Mouse (Mus musculus) gastrocnemius, adult 2 months (tissue): ENCODE results near the gene Piwil4. TPM values are rescaled to one million over a fixed set of nuclear protein-coding genes. Genes with fewer than 3 reads are reported as not detected.

Experiments
- DNase-seq: peaks from one replicate; pipeline ENCODE4 v3.0.0; 2022
- H3K27ac ChIP-seq: fragments of 200-600 bp; 2 replicates; pipeline ENCODE4 v1.8.1; 2022; ENCODE audit warnings: mild to moderate bottlenecking
- H3K4me3 ChIP-seq: fragments of 200-600 bp; 2 replicates; pipeline ENCODE4 v1.8.1; 2022; ENCODE audit warnings: mild to moderate bottlenecking, moderate library complexity
- CTCF ChIP-seq: fragments of 200-600 bp; IDR thresholded peaks from 2 replicates; pipeline ENCODE4 v1.8.1; 2022; ENCODE audit warnings: antibody characterized with exemption, mild to moderate bottlenecking, moderate library complexity
- intact Hi-C: fragments of 180-260 bp; cut with DNase I; formaldehyde crosslinking; loops from one replicate; pipeline ENCODE4 v1.15.1; 2025
- total RNA-seq, 2 experiments: library from RNA; stranded (reverse); gene quantifications; 2 replicates each; pipeline ENCODE4 v1.2.3; 2021

Piwil4 gene
- total RNA-seq, 2 experiments from 2014 or later: 0.11 TPM; not detected in 1

- no peak overlapping the region for H3K4me3 ChIP-seq
- TF ChIP-seq CTCF: no peak
- intact Hi-C loops: no loop called here
- DNase-seq: no peak
- no peak overlapping the region for H3K27ac ChIP-seq
These were observed 13.9 kb upstream of the Piwil4 start for GRCm38 (mm10) chr9:14754469-14754868.

GRCm38 (mm10) chr9:14753947-14754346 is 13.4 kb upstream of the Piwil4 start:
- no peak overlapping the region for H3K27ac ChIP-seq
- no peak for TF ChIP-seq CTCF
- no peak for DNase-seq
- no peak overlapping the region for H3K4me3 ChIP-seq
- intact Hi-C loops: no loop called here

- intact Hi-C loops: no loop called here
- Histone ChIP-seq H3K4me3 (peak within 1 kb of the TSS; percentile 76), H3K27ac (peak within 1 kb of the TSS; percentile 66)
- DNase-seq: peak; percentile 70
- TF ChIP-seq CTCF: no peak
These were observed 11.5 kb upstream of the Piwil4 start, which contains the start of gene Fut4 for GRCm38 (mm10) chr9:14752001-14752522. Gene Fut4, minus strand, starts transcription at chr9:14752393.

- no peak for DNase-seq
- Histone ChIP-seq H3K27ac (peak overlapping the region; percentile 66), H3K4me3 (peak overlapping the region; percentile 76)
- TF ChIP-seq CTCF: no peak
- intact Hi-C loops: no loop called here
These were observed 11.0 kb upstream of the Piwil4 start for GRCm38 (mm10) chr9:14751503-14752000.

GRCm38 (mm10) chr9:14750901-14751502 is 10.5 kb upstream of the Piwil4 start:
- no peak for DNase-seq
- Histone ChIP-seq H3K27ac (no peak overlapping the region), H3K4me3 (peak overlapping the region; percentile 76)
- TF ChIP-seq CTCF: no peak
- intact Hi-C loops: no loop called here

GRCm38 (mm10) chr9:14739498-14740150 is 909 bp downstream of the Piwil4 start:
- TF ChIP-seq CTCF: no peak
- Histone ChIP-seq H3K4me3 (no peak overlapping the region), H3K27ac (no peak overlapping the region)
- intact Hi-C loops: no loop called here
- DNase-seq: no peak

GRCm38 (mm10) chr9:14730941-14731541 is 9.5 kb downstream of the Piwil4 start:
- DNase-seq: no peak
- Histone ChIP-seq H3K4me3 (no peak overlapping the region), H3K27ac (no peak overlapping the region)
- no peak for TF ChIP-seq CTCF
- intact Hi-C loops: no loop called here

- TF ChIP-seq CTCF: no peak
These were observed 12.2 kb downstream of the Piwil4 start for GRCm38 (mm10) chr9:14728365-14728764.

GRCm38 (mm10) chr9:14726629-14727028 is 13.9 kb downstream of the Piwil4 start:
- Histone ChIP-seq H3K4me3 (no peak overlapping the region), H3K27ac (no peak overlapping the region)
- DNase-seq: no peak
- no peak for TF ChIP-seq CTCF
- intact Hi-C loops: no loop called here

More at GRCm38 (mm10) chr9:14728365-14728764, 12.2 kb downstream of the Piwil4 start:
- intact Hi-C loops: no loop called here
- no peak for DNase-seq
- no peak overlapping the region for H3K4me3 ChIP-seq
- H3K27ac ChIP-seq: no peak overlapping the region

- TF ChIP-seq CTCF: no peak
- no peak overlapping the region for H3K4me3 ChIP-seq
- no peak for DNase-seq
- no peak overlapping the region for H3K27ac ChIP-seq
- intact Hi-C loops: no loop called here
These were observed 14.5 kb downstream of the Piwil4 start for GRCm38 (mm10) chr9:14726005-14726404.

- no peak for TF ChIP-seq CTCF
- no peak overlapping the region for H3K27ac ChIP-seq
- no peak for DNase-seq
- intact Hi-C loops: no loop called here
- no peak overlapping the region for H3K4me3 ChIP-seq
These were observed 15.6 kb downstream of the Piwil4 start for GRCm38 (mm10) chr9:14724755-14725420.

GRCm38 (mm10) chr9:14721610-14722009 is 18.9 kb downstream of the Piwil4 start:
- no peak for DNase-seq
- no peak overlapping the region for H3K4me3 ChIP-seq
- intact Hi-C loops: no loop called here
- no peak overlapping the region for H3K27ac ChIP-seq
- TF ChIP-seq CTCF: no peak
